22 mouse cellular contexts compared by ENCODE assay signal in the genomic region with DNA sequence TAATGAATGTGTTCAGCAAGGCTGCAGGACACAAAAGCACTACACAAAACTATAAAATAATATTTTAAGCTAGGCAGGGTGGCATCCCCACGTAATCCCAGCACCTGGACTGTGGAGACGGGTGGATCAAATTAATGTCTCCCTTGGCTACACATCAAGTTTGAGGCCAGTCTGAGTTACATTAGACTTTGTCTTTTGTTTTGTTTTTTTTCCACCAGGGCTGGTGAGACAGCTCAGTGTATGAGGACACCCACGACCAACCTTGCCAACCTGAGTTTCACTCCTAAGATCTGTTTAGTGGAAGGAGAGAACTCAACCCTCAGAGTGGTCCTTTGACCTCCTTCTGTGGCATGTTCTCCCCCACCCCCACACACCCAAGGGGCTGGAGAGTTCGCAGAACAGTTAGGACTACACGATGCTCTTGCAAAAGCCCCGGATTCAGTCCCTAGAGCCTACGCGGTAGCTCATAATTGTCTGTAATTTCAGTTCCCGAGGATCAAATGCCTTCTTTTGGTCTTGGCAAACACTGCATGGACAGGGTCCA. TPM values are rescaled to one million over a fixed set of nuclear protein-coding genes. Genes with fewer than 3 reads are reported as not detected.
DNase-seq lines count a peak whose midpoint lies in the region; ATAC-seq and TF ChIP-seq lines count a peak whose summit lies in the region.
"Had no signal": no experiment of that assay in that cellular context is flagged by ENCODE, and none has a peak within 500 bp of the region (broad histone marks: within the 10 kb centered on the region; RNA-seq: fewer than 3 reads in every experiment).

No protein-coding gene starts in this region.

- H3K4me1 ChIP-seq in kidney, adult 2 months (ENCODE audit: control insufficient read depth, insufficient read depth, low read length) = peaks cover 25% of the 10 kb centered on the region
- 0 out of 2 replicates have a peak, but pooled peaks cover 2% of the 10 kb centered on the region for H3K4me1 ChIP-seq in liver, adult 2 months (ENCODE audit: control insufficient read depth, insufficient read depth, low read length)
- H3K4me1 ChIP-seq in liver, postnatal 0 days (ENCODE audit: insufficient read depth) = 0 out of 2 replicates have a peak, but pooled peaks cover 2% of the 10 kb centered on the region
- H3K4me1 ChIP-seq: forebrain, embryonic 10.5 days; hindbrain, embryonic 12.5 days had no signal

- no peak overlapping the region for H3K4me2 ChIP-seq in liver, postnatal 0 days (ENCODE audit: low read depth, low read length)
- H3K4me2 ChIP-seq: hindbrain, embryonic 12.5 days had no signal

- H3K4me3 ChIP-seq in kidney, adult 2 months (ENCODE audit: insufficient read depth, low read depth, low read length) = no peak overlapping the region
- H3K4me3 ChIP-seq in liver, adult 2 months (ENCODE audit: insufficient read depth, low read depth, low read length) = no peak overlapping the region
- H3K4me3 ChIP-seq in liver, postnatal 0 days (ENCODE audit: low read depth, low read length) = no peak overlapping the region
- H3K4me3 ChIP-seq: embryonic facial prominence, embryonic 10.5 days; forebrain, embryonic 10.5 days; heart, embryonic 10.5 days; hindbrain, embryonic 12.5 days had no signal

- peak overlapping the region; percentile 49; the same call in 1 of the 2 replicates for H3K27ac ChIP-seq in kidney, adult 2 months (ENCODE audit: insufficient read depth, low read depth, low read length)
- H3K27ac ChIP-seq in liver, adult 2 months (replicated peaks; ENCODE audit: insufficient read depth, low read depth, low read length) = no peak overlapping the region
- H3K27ac ChIP-seq in liver, postnatal 0 days (ENCODE audit: low read depth) = no peak overlapping the region
- H3K27ac ChIP-seq: embryonic facial prominence, embryonic 10.5 days; forebrain, embryonic 10.5 days; heart, embryonic 10.5 days; hindbrain, embryonic 12.5 days had no signal

- H3K9me3 ChIP-seq in liver, postnatal 0 days (ENCODE audit: low read length) = no peaks in the 10 kb centered on the region
- H3K9me3 ChIP-seq: embryonic facial prominence, embryonic 10.5 days; forebrain, embryonic 10.5 days; G1E; heart, embryonic 10.5 days; hindbrain, embryonic 12.5 days had no signal

- 62% methylated on average over 9 of the region's 9 CpGs for WGBS in kidney, adult 2 months
- WGBS in liver, adult 2 months = 72% methylated on average over 9 of the region's 9 CpGs
- WGBS in liver, postnatal 0 days (ENCODE audit: insufficient replicate concordance) = 81% methylated on average over 9 of the region's 9 CpGs

- no peak for ATAC-seq in liver, postnatal 0 days
- ATAC-seq: CD4-positive, CD25-positive, alpha-beta regulatory T cell, adult 4 months; forebrain, embryonic 16.5 days; hindbrain, embryonic 16.5 days; inflammation-experienced regulatory T-cells, adult 6 months had no signal

- no peak for TF ChIP-seq CTCF in kidney, adult 2 months (conservative IDR thresholded peaks at IDR 0.05; ENCODE audit: insufficient read depth, insufficient read length, low read depth, low read length)
- TF ChIP-seq CTCF in liver, adult 2 months (IDR thresholded peaks at IDR 0.05; ENCODE audit: low read depth, low read length) = no peak
- no peak for TF ChIP-seq CTCF in liver, postnatal 0 days (IDR thresholded peaks at IDR 0.05; ENCODE audit: low read depth)

- no peak for TF ChIP-seq POLR2A in kidney, adult 2 months (IDR thresholded peaks at IDR 0.05; ENCODE audit: low read depth, low read length)
- TF ChIP-seq POLR2A in liver, adult 2 months (IDR thresholded peaks at IDR 0.05; ENCODE audit: extremely low read depth, insufficient read depth, low read length) = no peak

- no peaks in the 10 kb centered on the region for H3K79me2 ChIP-seq in liver, adult 2 months (ENCODE audit: control insufficient read depth, insufficient read depth, low read length)

- H3K27me3 ChIP-seq in kidney, adult 2 months (replicated peaks; ENCODE audit: control insufficient read depth, insufficient read depth, low read length) = no peaks in the 10 kb centered on the region
- H3K27me3 ChIP-seq in liver, adult 2 months (ENCODE audit: control insufficient read depth, insufficient read depth, low read length) = no peaks in the 10 kb centered on the region
- H3K27me3 ChIP-seq in liver, postnatal 0 days (ENCODE audit: insufficient read depth, low read length) = no peaks in the 10 kb centered on the region
- H3K27me3 ChIP-seq: hindbrain, embryonic 12.5 days had no signal

- no peaks in the 10 kb centered on the region for H3K36me3 ChIP-seq in kidney, adult 2 months (ENCODE audit: control insufficient read depth, insufficient read depth, low read length)
- no peaks in the 10 kb centered on the region for H3K36me3 ChIP-seq in liver, adult 2 months (ENCODE audit: control insufficient read depth, insufficient read depth, low read length)
- H3K36me3 ChIP-seq in liver, postnatal 0 days (replicated peaks; ENCODE audit: insufficient read depth, low read length) = no peaks in the 10 kb centered on the region
- H3K36me3 ChIP-seq: embryonic facial prominence, embryonic 10.5 days; forebrain, embryonic 10.5 days; G1E; heart, embryonic 10.5 days; hindbrain, embryonic 12.5 days had no signal

- TF ChIP-seq EP300 in liver, postnatal 0 days (IDR thresholded peaks at IDR 0.05; ENCODE audit: low read depth) = no peak

- DNase-seq in kidney, adult 2 months = peak; percentile 77
- DNase-seq in kidney, postnatal 10 days = no peak
- peak; percentile 15 for DNase-seq in liver, adult 2 months (ENCODE audit: extremely low read depth, low read depth, low spot score)
- no peak for DNase-seq in liver, postnatal 0 days
- DNase-seq in fat pad, adult 2 months (ENCODE audit: extremely low read depth, low read depth, low spot score) = peak; percentile 82
- DNase-seq in spleen, postnatal 10 days (ENCODE audit: low spot score in 2 of 2) = no peak
- DNase-seq: B cell, adult 2 months; cerebellum, adult 2 months; cerebellum, postnatal 10 days; gastrocnemius, postnatal 10 days; heart, adult 18-20 months; heart, postnatal 10 days; heart, postnatal 4 days had no signal

- no peak overlapping the region for H3K9ac ChIP-seq in liver, adult 2 months (ENCODE audit: low read depth, low read length)
- no peak overlapping the region for H3K9ac ChIP-seq in liver, postnatal 0 days (replicated peaks)
- H3K9ac ChIP-seq: hindbrain, embryonic 12.5 days had no signal

RNA-seq across cellular contexts. Expression of a gene that starts 18.2 kb away (rescaled TPM):
- 21.8 and 26.3 TPM in 2 replicates for polyA plus RNA-seq in kidney, adult 2 months (2012; rRNA removed)
- total RNA-seq in liver, adult 2 months (2014; rRNA removed) = 2.4 and 4.8 TPM in 2 replicates
- polyA plus RNA-seq in liver, adult 2 months (2012; rRNA removed) = 5.6 and 7.3 TPM in 2 replicates
- 0.47 and 0.91 TPM in 2 replicates for polyA plus RNA-seq in liver, postnatal 0 days (2015; fragmentation: Nextera tagmentation; extraction: Ambion mirVana)
- total RNA-seq: G1E had no signal
- polyA plus RNA-seq: CD4-positive, CD25-positive, alpha-beta regulatory T cell, adult 4 months; G1E; heart, embryonic 10.5 days; inflammation-experienced regulatory T-cells, adult 6 months had no signal

RNA-seq across cellular contexts. Expression of a gene that starts 58.9 kb away (rescaled TPM):
- polyA plus RNA-seq in kidney, adult 2 months (2012; rRNA removed) = 40.1 and 42.9 TPM in 2 replicates
- 73.9 and 75.4 TPM in 2 replicates for total RNA-seq in liver, adult 2 months (2014; rRNA removed)
- polyA plus RNA-seq in liver, adult 2 months (2012; rRNA removed) = 27.8 and 29.4 TPM in 2 replicates
- 22.5 and 22.7 TPM in 2 replicates for polyA plus RNA-seq in liver, postnatal 0 days (2015; fragmentation: Nextera tagmentation; extraction: Ambion mirVana)

RNA-seq across cellular contexts. Expression of a gene that starts 59.1 kb away (rescaled TPM):
- 22.6 and 25.9 TPM in 2 replicates for polyA plus RNA-seq in kidney, adult 2 months (2012; rRNA removed)
- 20.6 and 23.8 TPM in 2 replicates for total RNA-seq in liver, adult 2 months (2014; rRNA removed)
- polyA plus RNA-seq in liver, adult 2 months (2012; rRNA removed) = 10.8 and 12.1 TPM in 2 replicates
- polyA plus RNA-seq in liver, postnatal 0 days (2015; fragmentation: Nextera tagmentation; extraction: Ambion mirVana) = 24.9 and 31.2 TPM in 2 replicates

Comparison
In these comparisons a context has a peak if more than half of its experiments do, and no peak if none do; other contexts are left out.
1. DNase-seq: peak in kidney, adult 2 months (single experiment), liver, adult 2 months (single experiment) and fat pad, adult 2 months (single experiment); none in kidney, postnatal 10 days (single experiment), liver, postnatal 0 days (single experiment) and spleen, postnatal 10 days (0 of 2).